Mouse (Mus musculus): ENCODE measurements around the gene Nuak2. TPM values are rescaled to one million over a fixed set of nuclear protein-coding genes. Genes with fewer than 3 reads are reported as not detected.

Nuak2 gene
- polyA plus RNA-seq, 1 experiment from 2014 or later: 11.1 TPM

- 0 out of 2 replicates have a peak overlapping the region, but pooled peaks have one; percentile 23 for H3K27ac ChIP-seq (ENCODE audit: low read depth, low read length)
- no peak overlapping the region for H3K4me3 ChIP-seq (ENCODE audit: low read length)
- no peak overlapping the region for H3K4me2 ChIP-seq (ENCODE audit: low read length)
- ATAC-seq: peak; percentile 32; the same call in 1 of the 2 replicates
- H3K9ac ChIP-seq (ENCODE audit: low read depth, low read length): peak overlapping the region; percentile 13; the same call in 1 of the 2 replicates
- WGBS: 15% methylated on average over 8 of the region's 8 CpGs
- peaks cover 18% of the 10 kb centered on the region for H3K4me1 ChIP-seq (ENCODE audit: control insufficient read depth, insufficient read depth, low read depth, low read length)
- no peaks in the 10 kb centered on the region for H3K9me3 ChIP-seq (ENCODE audit: control insufficient read depth, low read length)
- no peaks in the 10 kb centered on the region for H3K36me3 ChIP-seq (ENCODE audit: control insufficient read depth, insufficient read depth, low read length)
- no peaks in the 10 kb centered on the region for H3K27me3 ChIP-seq (replicated peaks; ENCODE audit: control insufficient read depth, insufficient read depth, low read length)
Measured at GRCm38 (mm10) chr1:132281523-132282176, 34.3 kb upstream of the Nuak2 start.

- 0 out of 2 replicates have a peak, but pooled peaks have one; percentile 31 for ATAC-seq
- Histone ChIP-seq H3K4me2 (ENCODE audit: low read length) (no peak overlapping the region), H3K27me3 (replicated peaks; ENCODE audit: control insufficient read depth, insufficient read depth, low read length) (no peaks in the 10 kb centered on the region), H3K9me3 (ENCODE audit: control insufficient read depth, low read length) (no peaks in the 10 kb centered on the region), H3K36me3 (ENCODE audit: control insufficient read depth, insufficient read depth, low read length) (no peaks in the 10 kb centered on the region), H3K4me1 (ENCODE audit: control insufficient read depth, insufficient read depth, low read depth, low read length) (peaks cover 18% of the 10 kb centered on the region), H3K9ac (ENCODE audit: low read depth, low read length) (no peak overlapping the region), H3K27ac (ENCODE audit: low read depth, low read length) (no peak overlapping the region), H3K4me3 (ENCODE audit: low read length) (no peak overlapping the region)
- 80% methylated on average over 2 of the region's 2 CpGs for WGBS
Measured at GRCm38 (mm10) chr1:132282177-132282536, 33.8 kb upstream of the Nuak2 start.

GRCm38 (mm10) chr1:132283018-132283417, 32.9 kb upstream of the Nuak2 start:
- Histone ChIP-seq H3K27ac (ENCODE audit: low read depth, low read length) (no peak overlapping the region), H3K27me3 (replicated peaks; ENCODE audit: control insufficient read depth, insufficient read depth, low read length) (no peaks in the 10 kb centered on the region), H3K4me1 (ENCODE audit: control insufficient read depth, insufficient read depth, low read depth, low read length) (peaks cover 27% of the 10 kb centered on the region), H3K9me3 (ENCODE audit: control insufficient read depth, low read length) (no peaks in the 10 kb centered on the region), H3K4me3 (ENCODE audit: low read length) (no peak overlapping the region), H3K9ac (ENCODE audit: low read depth, low read length) (peak overlapping the region; percentile 33; the same call in 1 of the 2 replicates), H3K4me2 (ENCODE audit: low read length) (peak overlapping the region; percentile 9; the same call in 1 of the 2 replicates), H3K36me3 (ENCODE audit: control insufficient read depth, insufficient read depth, low read length) (no peaks in the 10 kb centered on the region)
- WGBS: 24% methylated on average over 13 of the region's 13 CpGs
- peak; percentile 60 for ATAC-seq

GRCm38 (mm10) chr1:132286735-132287134, 29.2 kb upstream of the Nuak2 start:
- no peaks in the 10 kb centered on the region for H3K9me3 ChIP-seq (ENCODE audit: control insufficient read depth, low read length)
- H3K4me2 ChIP-seq (ENCODE audit: low read length): no peak overlapping the region
- H3K27ac ChIP-seq (ENCODE audit: low read depth, low read length): no peak overlapping the region
- H3K4me3 ChIP-seq (ENCODE audit: low read length): no peak overlapping the region
- no peaks in the 10 kb centered on the region for H3K27me3 ChIP-seq (replicated peaks; ENCODE audit: control insufficient read depth, insufficient read depth, low read length)
- no peak overlapping the region for H3K9ac ChIP-seq (ENCODE audit: low read depth, low read length)
- H3K36me3 ChIP-seq (ENCODE audit: control insufficient read depth, insufficient read depth, low read length): no peaks in the 10 kb centered on the region
- 63% methylated on average over 1 of the region's 1 CpGs for WGBS
- H3K4me1 ChIP-seq (ENCODE audit: control insufficient read depth, insufficient read depth, low read depth, low read length): peaks cover 43% of the 10 kb centered on the region
- no peak for ATAC-seq

GRCm38 (mm10) chr1:132287445-132287844, 28.5 kb upstream of the Nuak2 start:
- Histone ChIP-seq H3K27ac (ENCODE audit: low read depth, low read length) (no peak overlapping the region), H3K27me3 (replicated peaks; ENCODE audit: control insufficient read depth, insufficient read depth, low read length) (no peaks in the 10 kb centered on the region), H3K9me3 (ENCODE audit: control insufficient read depth, low read length) (no peaks in the 10 kb centered on the region), H3K36me3 (ENCODE audit: control insufficient read depth, insufficient read depth, low read length) (no peaks in the 10 kb centered on the region), H3K4me3 (ENCODE audit: low read length) (no peak overlapping the region), H3K9ac (ENCODE audit: low read depth, low read length) (no peak overlapping the region), H3K4me1 (ENCODE audit: control insufficient read depth, insufficient read depth, low read depth, low read length) (peaks cover 44% of the 10 kb centered on the region), H3K4me2 (ENCODE audit: low read length) (no peak overlapping the region)
- no peak for ATAC-seq
- 58% methylated on average over 2 of the region's 2 CpGs for WGBS

GRCm38 (mm10) chr1:132287991-132288451, 27.9 kb upstream of the Nuak2 start:
- H3K4me1 ChIP-seq (ENCODE audit: control insufficient read depth, insufficient read depth, low read depth, low read length): peaks cover 42% of the 10 kb centered on the region
- H3K36me3 ChIP-seq (ENCODE audit: control insufficient read depth, insufficient read depth, low read length): no peaks in the 10 kb centered on the region
- no peaks in the 10 kb centered on the region for H3K27me3 ChIP-seq (replicated peaks; ENCODE audit: control insufficient read depth, insufficient read depth, low read length)
- H3K9ac ChIP-seq (ENCODE audit: low read depth, low read length): no peak overlapping the region
- peak; percentile 46 for ATAC-seq
- no peaks in the 10 kb centered on the region for H3K9me3 ChIP-seq (ENCODE audit: control insufficient read depth, low read length)
- H3K27ac ChIP-seq (ENCODE audit: low read depth, low read length): peak overlapping the region; percentile 24; the same call in 1 of the 2 replicates
- WGBS: 9% methylated on average over 11 of the region's 11 CpGs
- no peak overlapping the region for H3K4me2 ChIP-seq (ENCODE audit: low read length)
- no peak overlapping the region for H3K4me3 ChIP-seq (ENCODE audit: low read length)

- Histone ChIP-seq H3K9me3 (ENCODE audit: control insufficient read depth, low read length) (no peaks in the 10 kb centered on the region), H3K4me2 (ENCODE audit: low read length) (no peak overlapping the region), H3K4me3 (ENCODE audit: low read length) (no peak overlapping the region), H3K9ac (ENCODE audit: low read depth, low read length) (no peak overlapping the region), H3K4me1 (ENCODE audit: control insufficient read depth, insufficient read depth, low read depth, low read length) (peaks cover 39% of the 10 kb centered on the region), H3K36me3 (ENCODE audit: control insufficient read depth, insufficient read depth, low read length) (no peaks in the 10 kb centered on the region), H3K27ac (ENCODE audit: low read depth, low read length) (no peak overlapping the region), H3K27me3 (replicated peaks; ENCODE audit: control insufficient read depth, insufficient read depth, low read length) (no peaks in the 10 kb centered on the region)
- ATAC-seq: peak; percentile 45; the same call in 1 of the 2 replicates
- WGBS: 51% methylated on average over 6 of the region's 6 CpGs
Measured at GRCm38 (mm10) chr1:132289965-132290364, 26.0 kb upstream of the Nuak2 start.

- Histone ChIP-seq H3K9ac (ENCODE audit: low read depth, low read length) (no peak overlapping the region), H3K27ac (ENCODE audit: low read depth, low read length) (peak overlapping the region; percentile 44; the same call in 1 of the 2 replicates), H3K4me1 (ENCODE audit: control insufficient read depth, insufficient read depth, low read depth, low read length) (peaks cover 47% of the 10 kb centered on the region), H3K27me3 (replicated peaks; ENCODE audit: control insufficient read depth, insufficient read depth, low read length) (no peaks in the 10 kb centered on the region), H3K36me3 (ENCODE audit: control insufficient read depth, insufficient read depth, low read length) (no peaks in the 10 kb centered on the region), H3K4me2 (ENCODE audit: low read length) (no peak overlapping the region), H3K4me3 (ENCODE audit: low read length) (no peak overlapping the region), H3K9me3 (ENCODE audit: control insufficient read depth, low read length) (no peaks in the 10 kb centered on the region)
- peak; percentile 8; the same call in 1 of the 2 replicates for ATAC-seq
- WGBS: 27% methylated on average over 11 of the region's 11 CpGs
Measured at GRCm38 (mm10) chr1:132290921-132291675, 24.8 kb upstream of the Nuak2 start.

- Histone ChIP-seq H3K27me3 (replicated peaks; ENCODE audit: control insufficient read depth, insufficient read depth, low read length) (no peaks in the 10 kb centered on the region), H3K36me3 (ENCODE audit: control insufficient read depth, insufficient read depth, low read length) (no peaks in the 10 kb centered on the region), H3K4me2 (ENCODE audit: low read length) (no peak overlapping the region), H3K27ac (ENCODE audit: low read depth, low read length) (0 out of 2 replicates have a peak overlapping the region, but pooled peaks have one; percentile 21), H3K4me1 (ENCODE audit: control insufficient read depth, insufficient read depth, low read depth, low read length) (peaks cover 47% of the 10 kb centered on the region), H3K4me3 (ENCODE audit: low read length) (no peak overlapping the region), H3K9ac (ENCODE audit: low read depth, low read length) (no peak overlapping the region), H3K9me3 (ENCODE audit: control insufficient read depth, low read length) (no peaks in the 10 kb centered on the region)
- 24% methylated on average over 4 of the region's 4 CpGs for WGBS
- 0 out of 2 replicates have a peak, but pooled peaks have one; percentile 1 for ATAC-seq
Measured at GRCm38 (mm10) chr1:132291706-132292105, 24.2 kb upstream of the Nuak2 start.
